Mouse (Mus musculus): ENCODE data around the gene Trip6. TPM values are rescaled to one million over a fixed set of nuclear protein-coding genes. Genes with fewer than 3 reads are reported as not detected.
A peak's percentile ranks its signal among the peaks of the same experiment; 100 is the strongest.

Gene Trip6
- total RNA-seq, 2 experiments from 2014 or later, result 3.7 to 4.1 TPM

DNA sequence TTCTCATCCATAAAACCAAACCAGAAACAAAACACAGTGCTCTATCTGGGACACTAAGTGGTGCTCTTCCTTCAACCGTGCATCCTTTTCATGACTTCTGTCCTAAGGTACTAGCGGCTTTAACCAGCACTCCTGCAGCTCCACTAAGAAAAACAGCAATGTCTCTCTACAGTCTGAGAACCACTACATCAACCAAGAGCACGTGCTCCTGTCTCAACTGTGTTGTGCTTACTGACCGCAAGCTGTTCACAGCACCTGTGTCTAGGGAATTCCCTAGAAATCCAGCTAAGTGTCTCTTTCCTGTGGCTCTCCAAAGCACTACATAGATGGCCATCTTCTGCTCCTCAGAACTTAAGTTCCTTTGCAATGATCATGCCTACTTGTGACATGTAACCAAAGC lies 9.4 kb downstream of the Trip6 start:
- intact Hi-C loops (cut with DNase I), result no loop called here
- DNase-seq, result no peak

DNA sequence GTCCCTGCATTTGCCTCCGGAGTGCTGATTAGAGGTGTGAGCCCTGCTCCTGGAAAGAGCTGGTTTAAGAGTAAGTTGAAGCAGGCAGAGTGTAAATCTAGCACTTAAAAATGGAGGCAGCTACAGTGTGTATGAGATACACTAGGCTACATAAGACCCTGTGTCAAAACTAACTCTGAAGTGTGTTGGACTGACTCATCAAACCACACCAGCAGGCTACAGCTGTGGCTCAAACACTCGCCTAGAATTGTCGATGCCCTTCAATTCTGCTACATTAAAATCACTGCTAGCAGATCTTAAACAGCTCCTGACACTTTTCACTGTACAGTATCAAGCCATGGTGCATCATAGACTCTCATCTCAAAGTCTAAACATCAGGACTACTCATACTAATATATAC lies 10.0 kb downstream of the Trip6 start:
- no peak for DNase-seq
- intact Hi-C loops (cut with DNase I), result no loop called here

DNA sequence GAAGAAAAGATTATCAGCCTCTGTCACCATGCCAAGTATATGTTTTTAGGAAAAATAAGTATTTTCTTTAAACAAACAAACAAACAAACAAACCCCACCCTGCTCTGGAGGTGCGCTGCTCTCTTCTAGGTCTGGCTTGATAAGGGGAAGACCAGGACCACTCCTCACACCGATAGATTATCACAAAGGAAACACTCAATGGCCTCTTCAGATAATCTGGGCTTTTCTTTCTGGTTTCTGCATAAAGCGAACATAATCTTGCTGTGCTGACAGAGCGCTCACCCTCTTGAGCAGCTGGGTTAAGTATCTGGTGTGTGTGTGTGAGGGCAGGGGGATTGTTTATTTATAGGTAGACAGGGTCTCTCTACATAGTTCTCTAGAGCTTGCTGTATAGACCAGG lies 10.6 kb downstream of the Trip6 start:
- no peak for DNase-seq
- intact Hi-C loops (cut with DNase I), result no loop called here

DNA sequence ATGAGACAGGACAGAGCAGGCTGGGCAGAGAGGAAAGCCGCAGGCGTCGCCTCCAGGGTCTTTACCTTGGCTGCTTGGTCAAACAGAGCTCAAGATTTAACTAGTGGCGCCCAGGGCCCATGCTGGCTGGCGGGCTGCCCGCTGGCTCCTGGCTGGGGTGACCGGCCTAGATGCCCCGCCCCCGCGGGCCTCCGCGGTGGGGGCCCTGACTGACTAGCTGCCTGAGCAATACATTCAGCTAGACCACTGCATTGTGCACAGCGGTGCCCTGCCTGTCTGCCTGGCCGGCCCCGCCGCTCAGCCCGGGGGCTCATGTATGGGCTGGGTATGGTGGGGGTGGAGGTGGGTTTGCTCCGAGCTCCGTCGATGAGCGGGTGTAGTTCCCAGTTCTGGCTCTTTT lies 13.0 kb downstream of the Trip6 start:
- no peak for DNase-seq
- intact Hi-C loops (cut with DNase I), result no loop called here

DNA sequence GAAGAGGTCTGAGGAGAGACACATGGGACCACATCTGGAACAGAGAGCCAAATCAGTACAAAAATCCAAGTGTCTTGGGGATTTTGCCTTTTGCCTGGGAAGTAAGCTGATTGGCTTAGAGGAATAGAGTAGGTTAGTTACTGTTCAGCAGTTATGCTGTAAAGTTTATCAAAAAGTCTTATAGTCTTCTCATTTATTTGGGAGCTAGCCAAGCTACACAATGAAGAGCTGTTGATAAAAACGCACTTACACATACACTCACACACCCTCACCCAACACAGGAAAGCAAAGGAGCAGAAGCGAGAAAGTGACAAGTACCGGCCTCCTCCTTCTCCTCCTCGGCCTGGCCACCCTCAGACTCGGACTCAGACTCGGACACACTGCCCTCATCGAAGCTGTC lies 15.0 kb downstream of the Trip6 start:
- no peak for DNase-seq
- intact Hi-C loops (cut with DNase I), result no loop called here

DNA sequence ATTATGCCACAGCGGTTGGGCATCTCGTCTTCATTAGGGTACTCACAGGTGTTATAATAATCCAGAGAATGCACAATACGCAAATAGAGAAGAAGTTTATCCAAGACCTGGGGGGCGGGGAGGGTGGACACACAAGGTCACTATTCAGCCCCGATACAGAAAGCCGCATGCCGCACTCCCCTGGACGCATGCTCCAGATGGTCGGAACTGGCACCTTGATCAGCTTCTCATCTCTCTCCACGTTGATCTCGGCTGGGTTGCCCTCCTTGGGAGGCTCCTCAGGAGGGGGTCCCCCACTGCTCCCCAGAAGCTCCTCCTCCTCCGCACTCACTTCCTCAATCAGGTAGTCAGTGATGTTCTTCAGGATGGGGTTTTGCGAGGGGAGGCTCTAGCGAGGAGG lies 17.1 kb downstream of the Trip6 start:
- intact Hi-C loops (cut with DNase I), result no loop called here

DNA sequence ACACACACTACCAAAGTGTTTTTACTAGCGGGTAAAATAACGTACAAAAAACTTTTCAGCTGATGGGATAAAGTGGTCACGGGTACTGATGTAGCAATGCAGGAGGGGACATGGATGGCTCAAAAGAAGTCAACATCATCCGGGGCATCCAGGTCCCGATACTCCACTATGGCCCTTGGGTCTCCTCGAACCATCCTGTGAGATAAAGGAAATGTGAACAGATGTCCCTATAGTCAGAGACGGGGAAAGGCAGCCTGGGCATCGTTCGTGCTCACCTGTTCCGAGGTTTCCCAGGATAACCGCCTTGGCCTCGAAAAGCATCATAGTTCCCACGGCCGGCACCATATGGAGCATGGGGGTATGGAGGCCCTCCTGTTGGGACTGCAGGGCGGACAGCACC lies 18.5 kb downstream of the Trip6 start:
- no peak for DNase-seq
- intact Hi-C loops (cut with DNase I), result no loop called here

More for the DNA sequence above, 17.1 kb downstream of the Trip6 start:
- DNase-seq, result no peak

DNA sequence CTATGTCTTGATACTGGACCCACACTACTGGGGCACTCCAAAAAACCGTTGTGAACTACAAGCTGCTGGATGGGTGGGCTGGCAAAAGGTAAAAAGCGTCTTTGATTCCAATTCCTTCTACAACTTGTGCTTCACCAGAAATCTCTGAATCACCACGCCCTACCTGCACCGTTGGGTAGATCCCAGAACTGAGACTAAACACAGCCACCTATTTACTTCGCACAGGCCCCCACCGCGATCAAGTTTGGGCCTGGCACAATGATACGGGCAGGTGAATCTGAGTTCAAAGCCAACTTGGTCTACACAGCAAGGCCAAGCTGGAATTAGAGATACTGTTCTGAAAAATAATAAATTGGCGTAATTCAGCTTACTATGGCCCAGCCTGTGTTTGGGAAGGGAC lies 18.9 kb downstream of the Trip6 start:
- DNase-seq, result no peak
- intact Hi-C loops (cut with DNase I), result no loop called here

DNA sequence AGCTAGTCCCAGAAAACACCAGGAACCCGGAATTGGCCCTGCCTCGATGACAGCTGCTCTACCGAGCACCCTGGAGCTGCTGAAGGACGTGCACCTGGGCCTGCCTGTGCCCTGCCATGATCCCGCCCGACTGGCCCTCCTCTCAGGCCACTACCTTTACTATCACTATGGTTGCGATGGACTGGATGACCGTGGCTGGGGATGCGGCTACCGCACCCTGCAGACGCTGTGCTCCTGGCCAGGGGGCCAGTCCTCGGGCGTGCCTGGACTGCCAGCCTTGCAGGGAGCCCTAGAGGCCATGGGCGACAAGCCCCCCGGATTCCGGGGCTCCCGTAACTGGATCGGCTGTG lies 19.5 kb downstream of the Trip6 start:
- intact Hi-C loops (cut with DNase I), result loop anchor here (5.0 kb wide), 1 partner anchor 83 kb away; no protein-coding TSS in a partner anchor
- no peak for DNase-seq

DNA sequence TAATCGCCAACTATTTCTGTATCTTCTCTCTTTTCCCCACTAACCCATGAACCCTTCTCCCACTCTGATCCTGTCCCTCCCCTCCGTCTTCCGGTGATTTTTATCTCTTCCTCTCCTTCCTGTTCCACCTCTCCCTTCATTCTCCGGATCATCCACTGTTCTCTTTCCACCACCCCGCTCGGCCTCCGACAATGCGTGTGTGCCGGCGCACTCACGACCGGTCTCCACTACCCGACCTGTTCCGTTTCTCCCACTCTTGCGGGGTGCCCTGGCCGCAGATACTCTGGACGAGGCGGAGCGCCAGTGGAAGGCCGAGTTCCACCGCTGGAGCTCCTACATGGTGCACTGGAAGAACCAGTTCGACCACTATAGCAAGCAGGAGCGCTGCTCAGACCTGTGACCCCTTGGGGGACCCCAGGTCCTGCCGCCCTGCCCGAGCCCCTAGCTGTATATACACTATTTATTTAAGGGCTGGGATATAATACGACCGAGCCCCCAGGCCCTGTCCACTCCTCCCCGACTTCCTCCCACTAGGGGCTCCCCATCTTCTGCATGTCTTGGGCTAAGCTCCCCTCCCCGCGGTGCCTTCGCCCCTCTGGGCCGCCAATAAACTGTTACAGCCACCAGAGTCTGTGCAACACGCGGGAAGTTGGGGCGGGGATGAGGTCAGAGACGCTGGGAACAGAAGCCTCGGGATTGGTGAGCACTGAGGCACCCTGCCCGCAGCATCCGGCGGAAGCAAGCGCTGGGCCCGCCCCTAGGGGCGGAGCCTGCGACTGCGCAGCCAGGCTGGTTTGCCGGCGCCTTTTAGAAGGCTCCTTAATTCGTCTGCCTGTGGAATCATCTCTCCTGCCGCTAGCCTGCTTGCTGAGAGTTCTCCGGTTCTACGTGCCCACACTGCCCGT lies 20.1 kb downstream of the Trip6 start, which contains the start of gene Ufsp1:
Gene Ufsp1, plus strand, starts transcription at position 791 of the 905 bp plus-strand sequence.
- intact Hi-C loops (cut with DNase I), result loop anchor here (5.0 kb wide), 1 partner anchor 83 kb away; no protein-coding TSS in a partner anchor
- peak; percentile 93 for DNase-seq

DNA sequence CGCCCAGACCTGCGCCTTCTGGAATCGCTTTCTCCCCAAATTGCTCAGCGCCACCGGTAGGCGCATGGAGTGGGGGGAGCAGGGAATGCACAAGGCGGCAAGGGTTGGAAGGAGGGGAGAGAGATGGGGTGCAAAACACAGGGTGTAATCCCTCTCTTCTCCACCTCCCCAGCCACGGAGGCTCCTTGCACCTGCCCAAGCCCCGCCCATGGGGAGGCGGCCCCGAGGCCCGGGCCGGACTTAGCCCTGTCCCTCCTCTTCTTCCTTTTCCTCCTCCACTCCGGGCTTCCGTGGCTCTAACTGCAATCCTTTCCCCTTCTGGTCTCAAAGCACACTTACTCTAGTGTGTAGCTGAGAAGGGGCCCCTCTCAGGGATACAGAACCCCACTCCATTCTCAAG lies 20.9 kb downstream of the Trip6 start:
- DNase-seq, result peak; percentile 58 to 63
- intact Hi-C loops (cut with DNase I), result loop anchor here (5.0 kb wide), 1 partner anchor 84 kb away; no protein-coding TSS in a partner anchor

DNA sequence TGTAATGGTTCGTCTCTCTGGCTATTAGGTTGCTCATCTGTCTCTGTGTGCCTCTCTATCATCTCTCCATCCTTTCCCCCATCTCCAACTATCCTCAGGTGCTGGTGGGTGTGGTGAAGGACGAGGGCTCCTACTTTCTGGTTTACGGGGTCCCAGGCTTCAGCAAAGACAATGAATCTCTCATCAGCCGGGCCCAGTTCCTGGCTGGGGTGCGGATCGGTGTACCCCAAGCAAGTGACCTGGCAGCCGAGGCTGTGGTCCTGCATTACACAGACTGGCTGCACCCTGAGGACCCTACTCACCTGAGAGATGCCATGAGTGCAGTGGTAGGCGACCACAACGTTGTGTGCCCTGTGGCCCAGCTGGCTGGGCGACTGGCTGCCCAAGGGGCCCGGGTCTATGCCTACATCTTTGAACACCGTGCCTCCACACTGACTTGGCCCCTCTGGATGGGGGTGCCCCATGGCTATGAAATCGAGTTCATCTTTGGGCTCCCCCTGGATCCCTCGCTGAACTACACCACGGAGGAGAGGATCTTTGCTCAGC lies 22.8 kb downstream of the Trip6 start:
- intact Hi-C loops (cut with DNase I), result loop anchor here (5.0 kb wide), 1 partner anchor 86 kb away; no protein-coding TSS in a partner anchor
- DNase-seq, result no peak

DNA sequence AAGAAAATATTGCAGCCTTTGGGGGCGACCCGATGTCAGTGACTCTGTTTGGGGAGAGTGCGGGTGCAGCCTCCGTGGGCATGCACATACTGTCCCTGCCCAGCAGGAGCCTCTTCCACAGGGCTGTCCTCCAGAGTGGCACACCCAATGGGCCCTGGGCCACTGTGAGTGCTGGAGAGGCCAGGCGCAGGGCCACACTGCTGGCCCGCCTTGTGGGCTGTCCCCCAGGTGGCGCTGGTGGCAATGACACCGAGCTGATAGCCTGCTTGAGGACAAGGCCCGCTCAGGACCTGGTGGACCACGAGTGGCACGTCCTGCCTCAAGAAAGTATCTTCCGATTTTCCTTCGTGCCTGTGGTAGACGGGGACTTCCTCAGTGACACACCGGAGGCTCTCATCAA lies 23.5 kb downstream of the Trip6 start:
- intact Hi-C loops (cut with DNase I), result loop anchor here (5.0 kb wide), 1 partner anchor 87 kb away; no protein-coding TSS in a partner anchor
- peak; percentile 58 to 67 for DNase-seq

DNA sequence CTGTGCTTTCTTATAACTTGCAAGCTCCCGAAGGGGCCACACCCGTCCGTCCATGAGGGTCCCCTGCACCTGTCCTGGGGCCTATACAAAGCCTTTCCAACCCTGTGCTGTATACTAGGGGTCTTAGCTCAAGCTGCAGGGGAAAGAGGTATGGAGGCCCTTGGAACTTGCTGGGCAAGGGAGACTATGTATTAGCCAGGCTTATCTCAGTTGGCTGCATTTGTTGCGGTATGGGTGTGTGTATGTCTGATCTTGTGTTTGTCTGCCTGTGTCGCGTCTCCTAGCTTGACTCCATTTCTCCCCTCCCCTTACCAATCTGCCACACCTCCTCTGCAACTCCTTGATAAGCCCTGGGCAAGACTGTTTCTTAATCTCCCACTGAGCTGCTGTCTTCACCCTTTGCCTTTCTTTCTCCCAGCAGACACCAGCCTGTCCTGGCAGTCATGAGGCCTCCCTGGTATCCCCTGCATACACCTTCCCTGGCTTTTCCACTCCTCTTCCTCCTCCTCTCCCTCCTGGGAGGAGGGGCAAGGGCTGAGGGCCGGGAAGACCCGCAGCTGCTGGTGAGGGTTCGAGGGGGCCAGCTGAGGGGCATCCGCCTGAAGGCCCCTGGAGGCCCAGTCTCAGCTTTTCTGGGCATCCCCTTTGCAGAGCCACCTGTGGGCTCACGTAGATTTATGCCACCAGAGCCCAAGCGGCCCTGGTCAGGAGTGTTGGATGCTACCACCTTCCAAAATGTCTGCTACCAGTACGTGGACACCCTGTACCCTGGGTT lies 24.4 kb downstream of the Trip6 start:
- no peak for DNase-seq
- intact Hi-C loops (cut with DNase I), result loop anchor here (5.0 kb wide), 1 partner anchor 88 kb away; no protein-coding TSS in a partner anchor

DNA sequence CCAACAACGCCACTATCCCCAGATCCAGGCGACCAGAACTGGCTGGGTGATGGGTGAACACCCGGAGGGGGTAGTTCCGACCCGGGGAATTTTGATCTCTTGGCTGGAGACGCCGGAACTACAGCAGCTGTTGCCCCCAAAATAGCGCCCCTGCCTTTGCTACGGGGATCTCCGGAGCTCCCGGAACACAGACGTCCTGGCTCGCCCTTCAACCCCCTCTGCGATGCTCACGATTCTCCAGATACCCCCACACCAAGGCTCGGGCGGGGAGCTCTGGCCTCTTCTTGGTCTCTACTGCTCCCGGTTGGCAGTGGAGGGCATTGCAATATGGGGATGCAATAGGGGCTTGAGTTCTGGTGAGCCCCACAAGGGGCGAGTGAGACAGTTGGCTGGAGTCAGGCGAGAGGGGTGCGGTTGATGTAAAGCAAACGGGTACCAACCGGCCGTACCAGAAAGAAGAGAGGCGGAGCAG lies 25.2 kb downstream of the Trip6 start:
- intact Hi-C loops (cut with DNase I), result no loop called here
- no peak for DNase-seq

DNA sequence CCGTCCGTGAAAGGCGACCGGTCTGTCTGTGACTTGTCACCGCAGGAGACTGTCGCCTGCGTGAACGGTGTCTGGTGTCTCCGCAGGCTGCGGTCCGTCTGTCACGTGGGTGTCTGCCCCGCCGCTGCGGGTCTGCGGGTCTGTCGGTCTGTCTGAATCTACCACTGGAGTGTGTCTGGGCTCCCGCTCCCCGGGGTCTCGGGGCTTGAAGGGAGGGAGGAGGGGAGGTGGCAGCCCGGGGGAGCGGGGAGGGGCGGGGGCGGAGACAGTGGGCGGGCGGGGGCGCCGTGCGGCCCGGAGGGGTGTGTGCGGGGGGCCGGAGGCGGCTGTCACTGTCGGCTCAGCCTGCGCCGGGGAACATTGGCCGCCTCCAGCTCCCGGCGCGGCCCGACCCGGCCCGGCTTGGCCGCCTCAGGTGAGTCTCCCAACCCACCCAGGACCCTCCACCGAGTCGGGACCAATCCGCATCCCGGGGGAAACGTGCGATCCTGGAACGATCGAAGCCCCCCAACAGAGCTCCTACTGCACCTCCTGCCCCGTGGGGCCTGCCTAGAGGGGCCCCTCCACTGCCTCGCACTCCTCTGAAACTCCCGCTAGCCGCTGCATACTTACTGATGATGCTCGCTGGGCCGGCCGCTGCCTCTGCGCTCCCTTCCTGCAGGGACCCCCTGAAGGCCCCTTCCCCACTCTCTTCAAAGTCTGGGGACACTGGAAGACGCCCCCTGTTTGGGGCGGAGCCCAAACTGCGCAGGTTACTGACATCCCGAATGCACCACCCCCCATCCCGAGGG lies 26.1 kb downstream of the Trip6 start:
- intact Hi-C loops (cut with DNase I), result loop anchor here (2.0 kb wide), 1 partner anchor 157 kb away; no protein-coding TSS in a partner anchor
- no peak for DNase-seq

DNA sequence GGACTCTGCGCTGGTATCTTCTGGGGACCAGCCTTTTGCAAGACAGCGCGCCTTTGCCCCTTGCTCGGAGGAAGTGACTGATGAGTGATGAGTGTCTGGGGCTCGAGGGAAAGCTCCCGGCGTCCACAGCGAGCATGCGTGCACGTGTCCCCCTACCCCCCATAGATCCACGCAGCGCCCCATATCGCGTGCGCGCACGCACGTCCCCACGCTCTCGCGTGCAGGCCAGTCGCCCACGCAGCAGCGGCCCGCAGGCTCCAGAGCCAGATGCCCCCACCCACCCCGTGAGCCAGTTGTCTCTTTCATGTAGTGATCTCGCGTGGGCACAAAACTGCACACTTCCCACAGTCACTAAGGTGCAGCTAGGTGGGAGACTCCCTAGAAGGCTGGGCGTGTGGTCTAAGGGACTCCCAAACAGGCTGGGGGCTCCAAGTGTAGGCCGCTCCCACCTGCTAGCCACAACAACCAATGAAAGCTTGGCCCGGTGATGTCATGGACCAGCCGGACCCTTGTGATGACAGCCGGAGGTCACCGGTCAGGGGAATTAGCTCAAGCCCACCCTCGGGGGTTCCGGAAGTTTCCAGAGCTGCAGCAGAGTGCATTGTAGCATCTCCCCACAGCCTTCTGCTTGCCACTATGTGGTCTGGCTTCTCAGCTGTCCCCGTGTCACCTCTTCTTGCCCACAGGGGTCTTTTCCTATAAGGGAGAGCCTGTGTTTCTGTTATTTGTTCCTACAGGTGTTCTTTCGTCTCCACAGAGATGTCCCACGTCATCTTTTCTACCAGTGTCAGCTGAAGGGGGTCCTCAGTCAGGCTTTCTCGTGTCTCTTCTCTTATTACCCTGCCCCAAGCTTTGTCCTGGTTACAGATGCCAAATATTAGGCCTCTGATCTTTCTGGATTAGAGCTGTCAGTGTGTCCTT lies 26.9 kb downstream of the Trip6 start, which contains the start of gene Ache:
Gene Ache, plus strand, starts transcription at position 488 of the 921 bp plus-strand sequence.
- no peak for DNase-seq
- intact Hi-C loops (cut with DNase I), result loop anchor here (2.0 kb wide), 1 partner anchor 156 kb away; no protein-coding TSS in a partner anchor

DNA sequence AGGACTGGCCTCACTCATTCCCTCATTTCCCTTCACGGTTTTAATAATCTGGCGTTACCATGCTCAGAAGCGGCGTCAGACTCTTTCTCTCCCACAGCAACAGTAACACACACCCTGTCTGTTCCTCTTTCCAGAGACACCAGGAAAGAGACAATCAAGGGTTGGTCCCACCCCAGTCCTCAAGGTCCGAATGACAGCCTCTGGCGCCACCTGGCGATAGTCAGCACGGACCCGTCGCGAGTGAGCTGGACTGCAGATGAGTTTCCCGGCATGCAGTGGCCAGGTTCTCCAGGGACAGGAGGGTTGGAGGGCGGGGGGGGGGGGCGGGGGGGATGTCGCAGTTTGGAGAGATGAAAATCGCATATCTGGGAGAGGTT lies 27.6 kb downstream of the Trip6 start:
- intact Hi-C loops (cut with DNase I), result loop anchor here (2.0 kb wide), 1 partner anchor 156 kb away; no protein-coding TSS in a partner anchor
- DNase-seq, result peak; percentile 84 to 91

DNA sequence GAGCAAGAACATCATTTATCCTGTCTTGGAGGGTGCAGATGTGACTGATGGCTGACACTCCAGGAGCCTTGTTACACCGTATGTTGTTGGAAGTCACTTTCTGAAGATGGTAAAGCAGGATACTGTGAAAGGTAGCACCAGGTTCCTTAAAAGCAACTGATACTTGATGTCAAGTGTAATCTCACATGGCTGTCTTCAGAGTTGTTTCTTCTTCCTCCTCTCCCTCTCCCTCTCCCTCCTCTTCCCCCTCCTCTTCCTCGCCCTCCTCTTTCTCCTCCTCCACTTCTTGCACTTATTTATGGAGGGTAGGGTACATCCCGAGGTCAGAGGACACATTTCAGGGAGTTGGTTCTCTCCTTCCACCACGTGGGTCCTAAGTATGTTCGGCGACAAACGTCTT lies 28.2 kb downstream of the Trip6 start:
- intact Hi-C loops (cut with DNase I), result loop anchor here (2.0 kb wide), 1 partner anchor 155 kb away; no protein-coding TSS in a partner anchor
- no peak for DNase-seq
